Mouse (Mus musculus) hindbrain, embryonic 14.5 days (tissue): Measurements from ENCODE around the gene Syt15. TPM values are rescaled to one million over a fixed set of nuclear protein-coding genes. Genes with fewer than 3 reads are reported as not detected.
A peak's percentile ranks its signal among the peaks of the same experiment; 100 is the strongest.
"Not testable (repeated sequence)": the region's sequence is repeated elsewhere in the genome, so short reads cannot be mapped to it uniquely, and the experiment has no call there.

Experiments used
- ATAC-seq: fragments of 200-750 bp; cut with Nextera tagmentation; 2 replicates; pipeline ENCODE4 v1.8.0; 2017; ENCODE audit warnings: moderate number of reproducible peaks, mild to moderate bottlenecking, moderate TSS enrichment, moderate library complexity; ENCODE audit not compliant: low FRiP score
- DNase-seq: peaks from one replicate; pipeline ENCODE4 v3.0.0-alpha.2; 2015; ENCODE audit warnings: low spot score
- H3K27ac ChIP-seq: fragments of 300-500 bp; sonication (generic); 2 replicates; pipeline ENCODE4 v1.5.1; 2014; ENCODE audit warnings: mild to moderate bottlenecking, moderate library complexity
- H3K27me3 ChIP-seq: fragments of 300-500 bp; sonication (generic); 2 replicates; pipeline ENCODE4 v1.6.1; 2014; ENCODE audit warnings: mild to moderate bottlenecking, low read length, mixed read lengths; ENCODE audit not compliant: control insufficient read depth, insufficient read depth
- H3K36me3 ChIP-seq: fragments of 300-500 bp; sonication (generic); replicated peaks from 2 replicates; pipeline ENCODE4 v1.6.1; 2014; ENCODE audit not compliant: control insufficient read depth, insufficient read depth
- H3K4me1 ChIP-seq: fragments of 300-500 bp; sonication (generic); replicated peaks from 2 replicates; pipeline ENCODE4 v1.6.1; 2014; ENCODE audit warnings: antibody characterized with exemption, low read length, mixed read lengths; ENCODE audit not compliant: control insufficient read depth, insufficient read depth
- H3K4me2 ChIP-seq: fragments of 300-500 bp; sonication (generic); replicated peaks from 2 replicates; pipeline ENCODE4 v1.6.1; 2014; ENCODE audit warnings: mild to moderate bottlenecking, moderate library complexity
- H3K4me3 ChIP-seq: fragments of 300-500 bp; sonication (generic); replicated peaks from 2 replicates; pipeline ENCODE4 v1.5.1; 2014; ENCODE audit warnings: mild to moderate bottlenecking, low read length
- H3K9ac ChIP-seq: fragments of 300-500 bp; sonication (generic); 2 replicates; pipeline ENCODE4 v1.6.1; 2014
- H3K9me3 ChIP-seq: fragments of 300-500 bp; sonication (generic); 2 replicates; pipeline ENCODE4 v1.6.1; 2016; ENCODE audit warnings: low read length; ENCODE audit not compliant: control insufficient read depth
- WGBS: fragments of 180-500 bp; shearing (Covaris S2); extraction: QIAGEN DNeasy Blood & Tissue Kit; methylation state at CpG from one replicate; pipeline ENCODE4 v1.1.7; 2014; 5-methylcytosine and 5-hydroxymethylcytosine counted together
- polyA plus RNA-seq: library from polyadenylated mRNA; unstranded; fragments of >200 nt; fragmentation: Nextera tagmentation; extraction: Ambion mirVana; gene quantifications from 2 replicates; pipeline ENCODE4 v1.2.1, GENCODE M21; 2014

Gene Syt15
- polyA plus RNA-seq, 1 experiment from 2014 or later = 0.79 TPM

DNA sequence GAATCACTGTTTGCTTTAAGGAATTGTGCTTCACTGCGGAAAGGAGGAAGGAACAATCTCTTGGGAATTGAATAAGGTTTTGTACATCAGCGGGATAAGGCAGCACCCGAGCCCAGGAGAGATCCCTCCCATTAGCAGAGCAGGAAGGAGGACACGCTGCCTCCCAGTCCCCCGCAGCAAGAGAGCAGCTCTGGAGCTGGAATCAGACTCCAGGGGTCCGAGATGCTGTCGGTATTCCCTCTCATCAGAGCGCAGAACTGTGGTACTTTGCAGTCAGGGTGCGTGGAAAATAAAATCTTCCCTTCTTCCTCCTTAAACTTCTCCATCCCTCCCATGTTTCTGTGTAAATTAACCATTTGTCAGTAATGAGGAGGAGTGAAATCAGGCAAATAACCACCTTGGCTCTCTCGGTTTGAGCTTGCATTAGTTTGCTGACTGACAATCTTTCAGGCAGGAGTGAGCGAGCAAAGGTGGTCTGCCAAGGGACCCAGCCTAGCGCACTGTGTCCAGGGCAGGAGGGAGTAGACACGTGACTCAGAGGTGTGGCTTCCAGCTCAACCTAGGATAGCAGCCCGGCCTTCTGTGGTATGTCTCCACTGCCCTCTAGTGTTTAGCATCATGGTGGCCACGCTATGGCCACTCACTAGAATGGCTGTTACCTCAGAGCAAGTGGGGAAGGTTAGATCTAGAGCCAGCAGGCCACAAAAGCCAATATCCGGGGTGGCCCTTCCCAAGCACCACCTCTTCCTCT, 15.4 kb downstream of the Syt15 start:
- peak; percentile 82 for DNase-seq
- peak overlapping the region; percentile 57 for H3K9ac ChIP-seq
- 2% methylated on average over 16 of the region's 16 CpGs for WGBS
- peak; percentile 96 for ATAC-seq
- no peaks in the 10 kb centered on the region for H3K36me3 ChIP-seq
- H3K4me1 ChIP-seq = peaks cover 6% of the 10 kb centered on the region; the same call in 1 of the 2 replicates
- no peak overlapping the region for H3K27ac ChIP-seq
- H3K9me3 ChIP-seq = no peaks in the 10 kb centered on the region
- peak overlapping the region; percentile 30 for H3K4me3 ChIP-seq
- H3K4me2 ChIP-seq = peak overlapping the region; percentile 70
- H3K27me3 ChIP-seq = no peaks in the 10 kb centered on the region

GRCm38 (mm10) chr14:34240263-34240662, 20.9 kb downstream of the Syt15 start:
- no peaks in the 10 kb centered on the region for H3K9me3 ChIP-seq
- no peaks in the 10 kb centered on the region for H3K27me3 ChIP-seq
- DNase-seq (no peak), ATAC-seq (no peak)
- H3K4me2 ChIP-seq = no peak overlapping the region
- no peaks in the 10 kb centered on the region for H3K36me3 ChIP-seq
- no peak overlapping the region for H3K27ac ChIP-seq
- no peaks in the 10 kb centered on the region for H3K4me1 ChIP-seq
- no peak overlapping the region for H3K9ac ChIP-seq
- H3K4me3 ChIP-seq = no peak overlapping the region
- 86% methylated on average over 10 of the region's 10 CpGs for WGBS

DNA sequence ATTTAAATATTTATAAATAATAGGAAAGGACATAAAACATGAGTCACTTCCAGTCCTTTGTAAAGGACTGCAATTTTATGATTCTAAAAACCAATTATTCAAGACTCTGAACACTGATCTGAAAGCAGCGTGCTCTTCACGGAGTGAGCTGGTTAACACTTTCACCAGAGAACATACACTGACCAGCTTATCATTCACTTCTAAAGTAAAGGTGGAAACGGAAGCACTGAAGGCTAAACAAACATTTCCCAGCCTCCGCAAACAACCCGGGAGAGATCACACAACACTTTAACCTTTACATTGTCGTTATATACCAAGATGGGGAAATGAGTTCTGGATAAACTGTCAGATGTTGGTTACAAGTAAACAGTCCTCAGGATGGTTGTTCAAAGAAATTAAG, 21.3 kb downstream of the Syt15 start:
- DNase-seq (no peak), ATAC-seq (no peak)
- Histone ChIP-seq H3K4me2 (no peak overlapping the region), H3K4me3 (no peak overlapping the region), H3K4me1 (no peaks in the 10 kb centered on the region), H3K27me3 (no peaks in the 10 kb centered on the region), H3K27ac (no peak overlapping the region), H3K9me3 (no peaks in the 10 kb centered on the region), H3K36me3 (no peaks in the 10 kb centered on the region), H3K9ac (no peak overlapping the region)
- 86% methylated on average over 6 of the region's 6 CpGs for WGBS

- H3K4me3 ChIP-seq = no peak overlapping the region
- no peaks in the 10 kb centered on the region for H3K4me1 ChIP-seq
- WGBS = 66% methylated on average over 5 of the region's 6 CpGs
- no peak for DNase-seq
- H3K4me2 ChIP-seq = no peak overlapping the region
- ATAC-seq = no peak
- no peaks in the 10 kb centered on the region for H3K36me3 ChIP-seq
- H3K9ac ChIP-seq = no peak overlapping the region
- H3K27me3 ChIP-seq = no peaks in the 10 kb centered on the region
- H3K27ac ChIP-seq = no peak overlapping the region
- H3K9me3 ChIP-seq = peaks cover 4% of the 10 kb centered on the region; the same call in 1 of the 2 replicates
These were observed 33.2 kb downstream of the Syt15 start for GRCm38 (mm10) chr14:34252470-34253145.

GRCm38 (mm10) chr14:34253261-34253660, 33.9 kb downstream of the Syt15 start:
- Histone ChIP-seq H3K9ac (no peak overlapping the region), H3K4me1 (no peaks in the 10 kb centered on the region), H3K4me2 (no peak overlapping the region), H3K27me3 (no peaks in the 10 kb centered on the region), H3K27ac (no peak overlapping the region), H3K9me3 (peaks cover 4% of the 10 kb centered on the region; the same call in 1 of the 2 replicates), H3K36me3 (no peaks in the 10 kb centered on the region), H3K4me3 (no peak overlapping the region)
- DNase-seq = no peak
- no peak for ATAC-seq
- WGBS = 90% methylated on average over 4 of the region's 4 CpGs

GRCm38 (mm10) chr14:34258525-34258924, 39.1 kb downstream of the Syt15 start:
- not testable (repeated sequence) for H3K36me3 ChIP-seq, H3K9me3 ChIP-seq, H3K4me3 ChIP-seq, DNase-seq, H3K27ac ChIP-seq, H3K4me2 ChIP-seq, ATAC-seq, H3K27me3 ChIP-seq, H3K9ac ChIP-seq, H3K4me1 ChIP-seq
- 75% methylated on average over 3 of the region's 3 CpGs for WGBS

GRCm38 (mm10) chr14:34268046-34268445, 48.7 kb downstream of the Syt15 start:
- WGBS = 82% methylated on average over 9 of the region's 9 CpGs
- Histone ChIP-seq H3K27ac (no peak overlapping the region), H3K4me1 (no peaks in the 10 kb centered on the region), H3K27me3 (no peaks in the 10 kb centered on the region), H3K4me3 (no peak overlapping the region), H3K9ac (no peak overlapping the region), H3K4me2 (no peak overlapping the region), H3K9me3 (no peaks in the 10 kb centered on the region), H3K36me3 (no peaks in the 10 kb centered on the region)
- DNase-seq = no peak
- ATAC-seq = no peak

- ATAC-seq = no peak
- no peak overlapping the region for H3K4me3 ChIP-seq
- no peak overlapping the region for H3K9ac ChIP-seq
- H3K27me3 ChIP-seq = no peaks in the 10 kb centered on the region
- H3K9me3 ChIP-seq = no peaks in the 10 kb centered on the region
- H3K4me1 ChIP-seq = no peaks in the 10 kb centered on the region
- DNase-seq = peak; percentile 71
- WGBS = 59% methylated on average over 2 of the region's 2 CpGs
- no peak overlapping the region for H3K4me2 ChIP-seq
- no peak overlapping the region for H3K27ac ChIP-seq
- no peaks in the 10 kb centered on the region for H3K36me3 ChIP-seq
These were observed 53.9 kb downstream of the Syt15 start for GRCm38 (mm10) chr14:34273280-34273679.

DNA sequence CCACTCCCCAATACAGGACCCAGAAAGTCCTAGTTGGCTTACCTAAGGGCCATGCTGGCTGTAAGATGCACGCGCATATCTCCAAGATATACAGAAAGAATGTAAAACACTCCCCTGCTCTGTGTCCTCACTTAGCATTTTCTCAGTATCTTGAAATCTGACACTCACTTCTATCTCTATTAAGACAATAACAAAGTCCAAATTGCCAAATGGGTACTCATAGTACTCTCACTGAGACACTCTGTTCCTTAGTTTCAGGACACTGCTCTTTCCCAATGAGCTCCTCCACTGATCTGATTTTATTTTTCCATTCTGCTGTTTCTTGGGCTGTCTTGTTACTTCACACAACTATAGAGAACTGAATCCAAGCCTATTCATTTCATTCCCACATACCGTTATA, 54.7 kb downstream of the Syt15 start:
- Histone ChIP-seq H3K27ac (no peak overlapping the region), H3K4me3 (no peak overlapping the region), H3K9ac (no peak overlapping the region), H3K4me2 (no peak overlapping the region), H3K36me3 (no peaks in the 10 kb centered on the region), H3K9me3 (no peaks in the 10 kb centered on the region), H3K27me3 (no peaks in the 10 kb centered on the region), H3K4me1 (no peaks in the 10 kb centered on the region)
- no peak for ATAC-seq
- no peak for DNase-seq
- WGBS = 94% methylated on average over 3 of the region's 3 CpGs
